Mouse (Mus musculus) limb, embryonic 12.5 days (tissue): ENCODE measurements at regions not wholly inside any gene's neighbourhood (a gene's known extent, or its start where the extent isn't known, plus 50 kb on each side); places are given as distances from the start of the nearest gene placed in this dataset.

Experiments
- ATAC-seq: fragments of 200-750 bp; cut with Nextera tagmentation; 2 replicates; pipeline ENCODE4 v1.8.0; 2017; ENCODE audit warnings: low read depth, moderate TSS enrichment; ENCODE audit not compliant: insufficient number of reproducible peaks, insufficient read depth, low FRiP score, low TSS enrichment
- H3K27ac ChIP-seq: fragments of 300-500 bp; sonication (generic); 2 replicates; pipeline ENCODE4 v1.5.1; 2016; ENCODE audit warnings: mild to moderate bottlenecking, moderate library complexity
- H3K27me3 ChIP-seq: fragments of 300-500 bp; sonication (generic); 2 replicates; pipeline ENCODE4 v1.6.1; 2016; ENCODE audit warnings: mild to moderate bottlenecking, moderate library complexity
- H3K36me3 ChIP-seq: fragments of 300-500 bp; sonication (generic); 2 replicates; pipeline ENCODE4 v1.6.1; 2016; ENCODE audit warnings: mild to moderate bottlenecking, moderate library complexity
- H3K4me1 ChIP-seq: fragments of 300-500 bp; sonication (generic); replicated peaks from 2 replicates; pipeline ENCODE4 v1.6.1; 2016
- H3K4me2 ChIP-seq: fragments of 300-500 bp; sonication (generic); 2 replicates; pipeline ENCODE4 v1.6.1; 2016; ENCODE audit warnings: mild to moderate bottlenecking, moderate library complexity
- H3K4me3 ChIP-seq: fragments of 300-500 bp; sonication (generic); replicated peaks from 2 replicates; pipeline ENCODE4 v1.5.1; 2016; ENCODE audit warnings: mild to moderate bottlenecking
- H3K9ac ChIP-seq: fragments of 300-500 bp; sonication (generic); replicated peaks from 2 replicates; pipeline ENCODE4 v1.6.1; 2016; ENCODE audit warnings: mild to moderate bottlenecking, moderate library complexity
- H3K9me3 ChIP-seq: fragments of 300-500 bp; sonication (generic); 2 replicates; pipeline ENCODE4 v1.6.1; 2016; ENCODE audit warnings: mild to moderate bottlenecking, moderate library complexity
- WGBS: fragments of 180-500 bp; shearing (Covaris S2); methylation state at CpG from one replicate; pipeline ENCODE4 v1.1.7; 2016; 5-methylcytosine and 5-hydroxymethylcytosine counted together

DNA sequence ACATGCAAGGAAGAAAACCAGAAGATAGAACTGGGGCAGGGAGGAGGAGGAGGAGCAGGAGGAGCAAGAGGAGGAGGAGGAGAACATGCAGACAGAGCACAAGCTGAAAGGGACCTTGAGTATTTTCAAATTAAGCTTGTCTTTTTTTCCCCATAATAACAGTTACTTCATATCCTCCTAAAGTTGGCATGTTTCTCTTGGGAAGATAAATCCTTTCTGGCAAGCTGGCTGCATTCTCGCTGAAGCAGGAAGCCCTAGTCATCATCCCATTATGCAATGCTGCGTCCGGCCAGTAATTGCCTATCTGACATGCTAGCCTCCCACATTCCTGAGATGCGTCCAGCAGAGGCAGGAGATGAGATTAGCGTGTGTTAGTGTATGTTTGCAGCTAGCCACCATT, 112.3 kb downstream of the Trib2 start:
- Histone ChIP-seq H3K4me1 (no peaks in the 10 kb centered on the region), H3K27me3 (no peaks in the 10 kb centered on the region), H3K4me2 (no peak overlapping the region), H3K27ac (no peak overlapping the region), H3K9me3 (no peaks in the 10 kb centered on the region), H3K36me3 (no peaks in the 10 kb centered on the region), H3K4me3 (no peak overlapping the region), H3K9ac (no peak overlapping the region)
- ATAC-seq = no peak
- 64% methylated on average over 5 of the region's 5 CpGs for WGBS

- WGBS = 92% methylated on average over 1 of the region's 1 CpGs
- H3K27ac ChIP-seq = no peak overlapping the region
- H3K9me3 ChIP-seq = no peaks in the 10 kb centered on the region
- peaks cover 12% of the 10 kb centered on the region for H3K4me1 ChIP-seq
- ATAC-seq = no peak
- H3K27me3 ChIP-seq = no peaks in the 10 kb centered on the region
- H3K9ac ChIP-seq = no peak overlapping the region
- no peaks in the 10 kb centered on the region for H3K36me3 ChIP-seq
- H3K4me2 ChIP-seq = no peak overlapping the region
- H3K4me3 ChIP-seq = no peak overlapping the region
Measured at GRCm38 (mm10) chr12:15702137-15702536, 114.6 kb downstream of the Trib2 start.

- no peaks in the 10 kb centered on the region for H3K36me3 ChIP-seq
- peaks cover 12% of the 10 kb centered on the region for H3K4me1 ChIP-seq
- ATAC-seq = no peak
- H3K27ac ChIP-seq = no peak overlapping the region; the same call in 1 of the 2 replicates
- no peaks in the 10 kb centered on the region for H3K27me3 ChIP-seq
- H3K4me2 ChIP-seq = no peak overlapping the region
- no peaks in the 10 kb centered on the region for H3K9me3 ChIP-seq
- H3K4me3 ChIP-seq = no peak overlapping the region
- 12% methylated on average over 4 of the region's 4 CpGs for WGBS
- H3K9ac ChIP-seq = no peak overlapping the region
Measured at GRCm38 (mm10) chr12:15698829-15699228, 117.9 kb downstream of the Trib2 start.

DNA sequence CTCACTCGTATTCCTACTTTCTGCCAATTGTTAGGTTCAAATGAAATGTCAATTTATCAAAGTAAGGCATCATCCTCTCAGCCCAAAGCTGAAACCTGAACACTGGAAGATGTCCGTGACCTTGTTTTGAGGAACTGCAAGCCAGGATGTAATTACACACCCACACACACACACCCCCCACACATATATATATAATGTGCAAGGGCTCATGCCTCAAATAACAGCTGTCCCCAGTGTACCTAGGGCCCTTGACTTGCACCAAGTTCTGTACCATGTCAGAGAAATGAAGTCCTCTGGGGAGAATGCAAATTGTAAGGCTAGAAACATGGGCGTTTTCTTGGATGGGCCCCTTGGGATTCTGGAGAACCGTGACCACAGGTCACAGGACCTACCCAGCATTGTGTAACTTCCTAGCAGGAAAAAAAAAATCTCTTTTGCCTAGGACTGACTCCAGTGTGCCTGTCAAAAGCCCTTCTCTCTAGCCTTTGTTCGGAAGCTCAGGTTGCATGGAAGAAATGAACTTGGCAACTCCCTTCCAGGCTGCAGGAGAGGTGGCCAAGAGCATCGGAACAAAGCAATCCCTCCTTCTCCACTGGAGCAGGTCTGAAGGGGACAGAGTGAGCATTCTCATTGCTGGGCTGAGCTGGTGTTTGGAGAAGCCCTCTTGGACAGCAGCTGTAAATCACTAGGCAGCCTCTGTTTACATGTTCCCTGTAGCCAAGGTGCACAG, 118.5 kb downstream of the Trib2 start:
- Histone ChIP-seq H3K4me1 (peaks cover 12% of the 10 kb centered on the region), H3K9me3 (no peaks in the 10 kb centered on the region), H3K4me2 (no peak overlapping the region), H3K27ac (peak overlapping the region; percentile 19; the same call in 1 of the 2 replicates), H3K4me3 (no peak overlapping the region), H3K27me3 (no peaks in the 10 kb centered on the region), H3K9ac (no peak overlapping the region), H3K36me3 (no peaks in the 10 kb centered on the region)
- WGBS = 53% methylated on average over 6 of the region's 6 CpGs
- no peak for ATAC-seq

- Histone ChIP-seq H3K27ac (no peak overlapping the region), H3K27me3 (no peaks in the 10 kb centered on the region), H3K4me3 (no peak overlapping the region), H3K36me3 (no peaks in the 10 kb centered on the region), H3K4me2 (no peak overlapping the region), H3K9me3 (no peaks in the 10 kb centered on the region), H3K9ac (no peak overlapping the region), H3K4me1 (no peaks in the 10 kb centered on the region)
- no peak for ATAC-seq
- 86% methylated on average over 2 of the region's 2 CpGs for WGBS
Measured at GRCm38 (mm10) chr12:15688342-15688741, 128.4 kb downstream of the Trib2 start.

GRCm38 (mm10) chr12:15684311-15684710, 132.4 kb downstream of the Trib2 start:
- Histone ChIP-seq H3K27me3 (no peaks in the 10 kb centered on the region), H3K4me3 (no peak overlapping the region), H3K9ac (no peak overlapping the region), H3K4me1 (no peaks in the 10 kb centered on the region), H3K27ac (no peak overlapping the region), H3K9me3 (no peaks in the 10 kb centered on the region), H3K4me2 (no peak overlapping the region), H3K36me3 (no peaks in the 10 kb centered on the region)
- no peak for ATAC-seq
- WGBS = 85% methylated on average over 5 of the region's 5 CpGs

- H3K36me3 ChIP-seq = no peaks in the 10 kb centered on the region
- no peaks in the 10 kb centered on the region for H3K4me1 ChIP-seq
- H3K4me3 ChIP-seq = no peak overlapping the region
- no peaks in the 10 kb centered on the region for H3K9me3 ChIP-seq
- H3K4me2 ChIP-seq = no peak overlapping the region
- no peak for ATAC-seq
- 73% methylated on average over 5 of the region's 5 CpGs for WGBS
- H3K9ac ChIP-seq = no peak overlapping the region
- H3K27ac ChIP-seq = no peak overlapping the region
- no peaks in the 10 kb centered on the region for H3K27me3 ChIP-seq
Measured at GRCm38 (mm10) chr12:15681678-15682355, 134.9 kb downstream of the Trib2 start.

GRCm38 (mm10) chr12:15676127-15676526, 140.6 kb downstream of the Trib2 start:
- no peak overlapping the region for H3K27ac ChIP-seq
- no peaks in the 10 kb centered on the region for H3K9me3 ChIP-seq
- H3K36me3 ChIP-seq = no peaks in the 10 kb centered on the region
- H3K27me3 ChIP-seq = no peaks in the 10 kb centered on the region
- ATAC-seq = no peak
- no peak overlapping the region for H3K4me3 ChIP-seq
- 77% methylated on average over 3 of the region's 3 CpGs for WGBS
- H3K4me1 ChIP-seq = 0 out of 2 replicates have a peak, but pooled peaks cover 2% of the 10 kb centered on the region
- no peak overlapping the region for H3K4me2 ChIP-seq
- no peak overlapping the region for H3K9ac ChIP-seq

DNA sequence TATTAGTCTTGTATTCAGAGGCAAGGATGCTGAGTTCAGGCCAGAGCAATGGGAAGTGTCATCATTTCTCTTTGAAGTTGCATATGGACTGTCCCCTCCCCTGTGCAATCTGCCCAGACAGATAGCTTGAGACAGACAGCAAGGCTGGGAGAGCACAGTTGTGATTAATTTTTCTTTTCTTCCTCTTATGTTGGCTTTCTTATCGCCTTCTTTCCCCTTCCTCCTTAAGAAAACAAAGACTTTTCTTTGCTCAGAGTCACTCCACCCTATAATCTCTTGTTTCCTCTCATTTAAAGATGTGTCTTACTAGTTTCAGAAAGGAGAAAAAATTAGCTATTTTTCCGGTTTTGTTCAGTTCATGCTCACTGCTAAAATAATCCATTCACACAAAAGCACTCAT, 157.0 kb downstream of the Trib2 start:
- H3K4me2 ChIP-seq = no peak overlapping the region
- H3K36me3 ChIP-seq = no peaks in the 10 kb centered on the region
- no peak for ATAC-seq
- H3K9ac ChIP-seq = no peak overlapping the region
- no peaks in the 10 kb centered on the region for H3K27me3 ChIP-seq
- no peaks in the 10 kb centered on the region for H3K9me3 ChIP-seq
- H3K27ac ChIP-seq = no peak overlapping the region
- H3K4me3 ChIP-seq = no peak overlapping the region
- 71% methylated on average over 2 of the region's 2 CpGs for WGBS
- H3K4me1 ChIP-seq = no peaks in the 10 kb centered on the region

DNA sequence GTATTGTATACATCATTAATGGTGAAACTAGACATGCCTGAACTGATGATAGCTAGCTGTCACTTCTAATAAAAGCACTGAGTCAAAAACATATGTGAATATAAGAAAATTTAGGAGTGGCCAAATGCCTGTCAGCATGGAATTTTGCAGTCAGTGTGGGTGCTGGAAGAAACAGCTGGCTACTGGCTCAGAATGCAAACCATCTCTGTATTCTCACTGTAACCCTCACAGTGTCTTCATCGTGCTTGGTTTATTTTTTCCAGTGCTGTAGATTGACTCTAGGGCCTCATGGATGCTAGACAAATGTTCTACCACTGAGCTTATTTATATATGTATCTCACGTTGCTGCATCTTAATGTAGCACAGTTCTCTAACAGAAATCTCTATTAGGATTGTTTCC, 157.4 kb downstream of the Trib2 start:
- H3K4me3 ChIP-seq = no peak overlapping the region
- no peak overlapping the region for H3K27ac ChIP-seq
- no peaks in the 10 kb centered on the region for H3K27me3 ChIP-seq
- WGBS = 80% methylated on average over 2 of the region's 2 CpGs
- H3K4me1 ChIP-seq = no peaks in the 10 kb centered on the region
- no peak overlapping the region for H3K4me2 ChIP-seq
- ATAC-seq = no peak
- H3K9ac ChIP-seq = no peak overlapping the region
- H3K36me3 ChIP-seq = no peaks in the 10 kb centered on the region
- no peaks in the 10 kb centered on the region for H3K9me3 ChIP-seq

DNA sequence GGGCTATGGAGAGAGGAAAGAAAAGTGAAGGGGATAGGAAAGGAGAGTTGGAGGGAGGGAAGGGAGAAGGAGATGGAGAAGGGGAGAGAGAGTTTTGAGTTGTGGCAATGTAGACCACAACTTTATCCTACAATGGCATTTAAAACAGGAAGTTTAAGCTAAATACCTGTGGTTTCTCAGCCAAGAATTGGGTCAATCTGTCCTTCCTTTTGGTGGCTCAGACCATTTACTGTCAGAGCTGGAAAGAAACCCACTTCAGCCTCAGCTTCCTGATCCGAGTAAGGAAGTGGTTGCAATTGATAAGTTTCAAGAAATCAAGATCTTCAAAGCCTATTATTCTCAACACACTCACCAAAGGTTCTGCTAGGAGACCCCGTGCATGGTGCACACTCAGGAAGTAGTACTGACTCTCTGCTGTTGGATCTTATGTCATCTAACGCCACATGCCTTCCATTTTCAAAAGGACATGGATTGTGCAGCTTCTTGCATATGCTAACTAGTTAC, 158.9 kb downstream of the Trib2 start:
- Histone ChIP-seq H3K36me3 (no peaks in the 10 kb centered on the region), H3K27me3 (no peaks in the 10 kb centered on the region), H3K4me2 (no peak overlapping the region), H3K4me3 (no peak overlapping the region), H3K27ac (no peak overlapping the region), H3K4me1 (peaks cover 8% of the 10 kb centered on the region; the same call in 1 of the 2 replicates), H3K9me3 (no peaks in the 10 kb centered on the region), H3K9ac (no peak overlapping the region)
- WGBS = 83% methylated on average over 3 of the region's 3 CpGs
- no peak for ATAC-seq
